ENCODE assay signal across 15 mouse cellular contexts in genomic region chr4:10767676-10768075, GRCm38 (mm10).
DNase-seq lines count a peak whose midpoint lies in the region; ATAC-seq lines count a peak whose summit lies in the region.
"Had no signal": no experiment of that assay in that cellular context is flagged by ENCODE, and none has a peak within 500 bp of the region (broad histone marks: within the 10 kb centered on the region; RNA-seq: fewer than 3 reads in every experiment).

No protein-coding gene starts in this region.

- H3K9ac ChIP-seq in hindbrain, embryonic 16.5 days (ENCODE audit: low read depth, low read length): no peak overlapping the region
- H3K9ac ChIP-seq: hindbrain, embryonic 12.5 days; kidney, embryonic 15.5 days; liver, embryonic 14.5 days; midbrain, embryonic 13.5 days; neural tube, embryonic 13.5 days had no signal

- no peak overlapping the region for H3K27ac ChIP-seq in hindbrain, embryonic 16.5 days (ENCODE audit: low read depth, low read length)
- no peak overlapping the region for H3K27ac ChIP-seq in hindbrain, embryonic 10.5 days
- H3K27ac ChIP-seq: hindbrain, embryonic 12.5 days; kidney, embryonic 15.5 days; liver, embryonic 14.5 days; midbrain, embryonic 13.5 days; neural tube, embryonic 13.5 days had no signal

- no peak overlapping the region for H3K4me2 ChIP-seq in hindbrain, embryonic 16.5 days (ENCODE audit: low read length)
- H3K4me2 ChIP-seq: hindbrain, embryonic 12.5 days; kidney, embryonic 15.5 days; midbrain, embryonic 13.5 days; neural tube, embryonic 13.5 days had no signal

- peak; percentile 60; the same call in 1 of the 2 replicates for ATAC-seq in hindbrain, embryonic 16.5 days
- ATAC-seq: midbrain, embryonic 13.5 days had no signal

- H3K4me1 ChIP-seq in hindbrain, embryonic 16.5 days (ENCODE audit: control insufficient read depth, insufficient read depth, low read depth, low read length): no peaks in the 10 kb centered on the region
- no peaks in the 10 kb centered on the region for H3K4me1 ChIP-seq in hindbrain, embryonic 10.5 days (replicated peaks)
- H3K4me1 ChIP-seq: hindbrain, embryonic 12.5 days; kidney, embryonic 15.5 days; midbrain, embryonic 13.5 days; neural tube, embryonic 13.5 days had no signal

- no peaks in the 10 kb centered on the region for H3K27me3 ChIP-seq in hindbrain, embryonic 16.5 days (replicated peaks; ENCODE audit: control insufficient read depth, insufficient read depth, low read length)
- no peaks in the 10 kb centered on the region for H3K27me3 ChIP-seq in hindbrain, embryonic 10.5 days (ENCODE audit: insufficient read depth, poor library complexity, severe bottlenecking)
- H3K27me3 ChIP-seq: hindbrain, embryonic 12.5 days; kidney, embryonic 15.5 days; midbrain, embryonic 13.5 days; neural tube, embryonic 13.5 days had no signal

- H3K9me3 ChIP-seq in hindbrain, embryonic 16.5 days (ENCODE audit: control insufficient read depth, low read length): no peaks in the 10 kb centered on the region
- H3K9me3 ChIP-seq in hindbrain, embryonic 10.5 days: no peaks in the 10 kb centered on the region
- H3K9me3 ChIP-seq: hindbrain, embryonic 12.5 days; kidney, embryonic 15.5 days; midbrain, embryonic 13.5 days; neural tube, embryonic 13.5 days had no signal

- H3K36me3 ChIP-seq in hindbrain, embryonic 16.5 days (ENCODE audit: control insufficient read depth, insufficient read depth, low read length): no peaks in the 10 kb centered on the region
- no peaks in the 10 kb centered on the region for H3K36me3 ChIP-seq in hindbrain, embryonic 10.5 days
- H3K36me3 ChIP-seq: hindbrain, embryonic 12.5 days; kidney, embryonic 15.5 days; midbrain, embryonic 13.5 days; neural tube, embryonic 13.5 days had no signal

- WGBS in hindbrain, embryonic 16.5 days: 71% methylated on average over 6 of the region's 6 CpGs
- WGBS in hindbrain, embryonic 10.5 days: 91% methylated on average over 6 of the region's 6 CpGs

- no peak for DNase-seq in hindbrain, embryonic 10.5 days (ENCODE audit: low spot score)
- DNase-seq in adrenal gland, postnatal 14 days: peak; percentile 13
- DNase-seq in brain, adult 2 months (ENCODE audit: low read depth, low spot score): peak; percentile 15
- DNase-seq in cerebellum, postnatal 36 days: peak; percentile 64
- DNase-seq in spleen, adult 12 weeks (ENCODE audit: low spot score): no peak
- no peak for DNase-seq in lung, postnatal 25 days (ENCODE audit: low spot score)
- DNase-seq: lung, postnatal 36 days; right cerebral cortex, postnatal 25 days; thymus, postnatal 36 days had no signal

- no peak overlapping the region for H3K4me3 ChIP-seq in hindbrain, embryonic 16.5 days (ENCODE audit: low read length)
- no peak overlapping the region for H3K4me3 ChIP-seq in hindbrain, embryonic 10.5 days
- H3K4me3 ChIP-seq: hindbrain, embryonic 12.5 days; kidney, embryonic 15.5 days; midbrain, embryonic 13.5 days; neural tube, embryonic 13.5 days had no signal

Comparison
In these comparisons a context has a peak if more than half of its experiments do, and no peak if none do; other contexts are left out.
1. DNase-seq: peak in adrenal gland, postnatal 14 days (single experiment), brain, adult 2 months (single experiment) and cerebellum, postnatal 36 days (2 of 2); none in hindbrain, embryonic 10.5 days (single experiment), spleen, adult 12 weeks (single experiment) and lung, postnatal 25 days (single experiment).